Mouse (Mus musculus): ENCODE results near the gene Crk. TPM values are rescaled to one million over a fixed set of nuclear protein-coding genes. Genes with fewer than 3 reads are reported as not detected.
A peak's percentile ranks its signal among the peaks of the same experiment; 100 is the strongest.

Crk gene
- polyA plus RNA-seq, 1 experiment from 2014 or later = 142 TPM

DNA sequence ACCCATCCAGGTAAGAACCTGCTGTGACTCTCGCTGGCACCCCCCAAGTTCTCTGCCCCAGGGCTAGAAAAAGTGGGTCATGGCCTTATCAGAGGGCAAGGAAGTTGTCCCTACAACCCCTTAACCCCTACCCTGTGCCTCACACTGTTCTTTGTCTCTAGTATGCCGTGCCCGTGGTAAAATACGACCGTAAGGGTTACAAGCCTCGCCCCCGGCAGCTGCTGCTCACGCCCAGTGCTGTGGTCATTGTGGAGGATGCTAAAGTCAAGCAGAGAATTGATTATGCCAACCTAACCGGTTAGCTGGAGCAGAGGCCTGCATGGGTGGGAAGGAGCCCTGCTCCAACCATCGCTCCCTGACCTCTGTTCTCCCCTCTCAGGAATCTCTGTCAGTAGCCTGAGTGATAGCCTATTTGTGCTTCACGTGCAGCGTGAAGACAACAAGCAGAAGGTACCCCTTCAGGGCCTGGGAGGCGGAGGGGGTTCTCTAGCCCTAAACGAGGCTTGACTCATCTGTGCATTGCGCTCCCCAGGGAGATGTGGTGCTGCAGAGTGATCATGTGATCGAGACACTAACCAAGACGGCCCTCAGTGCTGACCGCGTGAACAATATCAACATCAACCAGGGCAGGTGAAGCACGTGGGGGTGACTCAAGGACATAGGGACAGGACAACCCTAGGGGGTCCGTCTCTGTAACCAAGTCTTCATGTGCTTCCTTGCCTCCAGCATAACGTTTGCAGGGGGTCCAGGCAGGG lies 7.5 kb upstream of the Crk start:
- Histone ChIP-seq H3K4me2 (replicated peaks) (no peak overlapping the region), H3K27me3 (no peaks in the 10 kb centered on the region), H3K4me3 (no peak overlapping the region), H3K9me3 (no peaks in the 10 kb centered on the region), H3K9ac (no peak overlapping the region), H3K36me3 (peaks cover 54% of the 10 kb centered on the region), H3K27ac (no peak overlapping the region), H3K4me1 (no peaks in the 10 kb centered on the region)
- no peak for ATAC-seq (ENCODE audit: insufficient number of reproducible peaks, insufficient read depth, low FRiP score, low TSS enrichment)
- 85% methylated on average over 22 of the region's 22 CpGs for WGBS

DNA sequence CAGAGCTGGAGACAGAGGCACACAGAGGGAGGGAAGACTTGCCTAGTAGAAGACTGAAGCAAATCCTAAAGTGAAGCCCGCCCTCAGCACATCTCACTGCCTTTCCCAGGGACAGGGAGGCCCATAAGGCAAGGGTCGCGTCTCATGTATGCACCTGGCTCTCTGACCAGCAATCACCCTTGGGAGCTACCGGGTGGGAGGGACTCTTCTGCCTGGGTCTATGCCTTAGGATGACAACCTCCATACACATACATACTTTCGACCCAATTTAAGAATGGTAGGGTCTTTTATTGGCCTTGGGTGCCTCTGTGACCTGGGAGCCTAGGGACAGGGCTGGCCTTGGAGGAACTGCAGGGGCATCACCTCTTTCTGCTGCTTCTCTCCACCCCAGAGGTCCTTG lies 5.6 kb upstream of the Crk start:
- H3K9ac ChIP-seq = no peak overlapping the region
- WGBS = 88% methylated on average over 5 of the region's 5 CpGs
- no peaks in the 10 kb centered on the region for H3K4me1 ChIP-seq
- no peak overlapping the region for H3K4me3 ChIP-seq
- ATAC-seq (ENCODE audit: insufficient number of reproducible peaks, insufficient read depth, low FRiP score, low TSS enrichment) = no peak
- H3K27me3 ChIP-seq = no peaks in the 10 kb centered on the region
- H3K9me3 ChIP-seq = no peaks in the 10 kb centered on the region
- H3K36me3 ChIP-seq = peaks cover 43% of the 10 kb centered on the region
- no peak overlapping the region for H3K27ac ChIP-seq
- no peak overlapping the region for H3K4me2 ChIP-seq (replicated peaks)

DNA sequence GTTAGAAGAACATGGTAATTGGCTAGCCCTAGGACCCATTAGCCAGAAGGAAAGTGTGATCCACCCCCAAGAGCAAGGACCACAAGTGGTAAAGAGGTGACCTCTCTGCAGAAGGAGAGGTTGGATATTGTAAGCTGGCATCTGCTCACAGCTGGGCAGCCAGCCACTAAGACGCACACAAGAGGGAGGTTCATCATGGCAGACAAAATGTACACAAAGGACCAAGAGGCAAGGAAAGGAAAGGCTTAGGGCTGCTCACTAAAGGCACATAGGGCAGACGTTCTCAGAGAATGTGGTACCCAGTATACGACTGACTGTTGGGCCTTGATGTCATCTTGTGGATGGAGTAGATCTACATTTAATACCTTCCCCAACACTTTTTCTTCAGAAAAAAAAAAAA lies 4.2 kb upstream of the Crk start:
- no peak overlapping the region for H3K9ac ChIP-seq
- H3K36me3 ChIP-seq = peaks cover 34% of the 10 kb centered on the region
- H3K4me1 ChIP-seq = peaks cover under 1% of the 10 kb centered on the region; the same call in 1 of the 2 replicates
- 80% methylated on average over 3 of the region's 3 CpGs for WGBS
- H3K9me3 ChIP-seq = no peaks in the 10 kb centered on the region
- H3K4me3 ChIP-seq = no peak overlapping the region
- no peaks in the 10 kb centered on the region for H3K27me3 ChIP-seq
- no peak overlapping the region for H3K27ac ChIP-seq
- H3K4me2 ChIP-seq (replicated peaks) = no peak overlapping the region
- no peak for ATAC-seq (ENCODE audit: insufficient number of reproducible peaks, insufficient read depth, low FRiP score, low TSS enrichment)

DNA sequence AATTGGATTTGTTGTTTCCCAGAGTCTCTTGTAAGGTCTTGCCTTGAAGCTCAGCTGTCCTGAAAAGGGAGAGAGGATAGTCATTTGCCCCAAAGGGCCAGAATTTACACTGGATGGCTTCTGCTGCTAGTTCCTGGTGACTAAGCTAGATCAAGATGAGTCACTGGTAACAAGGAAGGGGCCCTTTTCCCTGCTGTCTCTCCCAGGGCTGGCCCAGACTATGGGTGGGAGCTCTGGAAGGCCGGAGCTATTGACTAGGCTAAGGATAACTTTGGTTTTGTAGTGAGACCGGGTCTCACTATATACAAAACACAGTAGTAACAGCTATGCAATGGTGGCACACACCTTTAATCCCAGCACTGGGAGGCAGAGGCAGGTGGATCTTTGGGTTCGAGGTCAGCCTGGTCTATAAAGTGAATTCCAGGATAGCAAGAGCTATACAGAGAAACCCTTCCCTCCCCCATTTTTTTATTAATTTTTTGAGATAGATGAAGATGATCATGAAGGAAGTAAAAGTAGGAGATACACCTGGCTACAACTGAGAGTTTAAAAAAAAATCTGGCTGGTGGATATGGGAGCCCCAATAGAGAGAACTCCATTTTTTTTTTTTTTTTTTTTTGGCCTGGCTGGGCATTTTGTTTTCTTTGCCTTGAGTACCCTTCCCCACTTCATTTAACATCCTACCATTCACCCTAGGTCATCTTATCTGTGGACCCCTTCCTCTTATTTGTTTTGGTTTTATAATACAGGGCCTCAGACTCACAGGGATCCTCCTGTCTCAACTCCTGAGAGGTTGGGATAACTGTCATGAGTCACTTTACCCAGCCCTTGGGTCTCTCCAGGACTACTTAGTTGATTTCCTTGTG lies 945 bp upstream of the Crk start:
- H3K9me3 ChIP-seq = no peaks in the 10 kb centered on the region
- peak overlapping the region; percentile 72 for H3K4me2 ChIP-seq (replicated peaks)
- H3K4me3 ChIP-seq = peak overlapping the region; percentile 99
- H3K9ac ChIP-seq = no peak overlapping the region
- H3K27me3 ChIP-seq = no peaks in the 10 kb centered on the region
- H3K27ac ChIP-seq = peak overlapping the region; percentile 30; the same call in 1 of the 2 replicates
- ATAC-seq (ENCODE audit: insufficient number of reproducible peaks, insufficient read depth, low FRiP score, low TSS enrichment) = 0 out of 2 replicates have a peak, but pooled peaks have one; percentile 2
- H3K36me3 ChIP-seq = peaks cover 8% of the 10 kb centered on the region
- 84% methylated on average over 3 of the region's 3 CpGs for WGBS
- peaks cover 9% of the 10 kb centered on the region for H3K4me1 ChIP-seq

DNA sequence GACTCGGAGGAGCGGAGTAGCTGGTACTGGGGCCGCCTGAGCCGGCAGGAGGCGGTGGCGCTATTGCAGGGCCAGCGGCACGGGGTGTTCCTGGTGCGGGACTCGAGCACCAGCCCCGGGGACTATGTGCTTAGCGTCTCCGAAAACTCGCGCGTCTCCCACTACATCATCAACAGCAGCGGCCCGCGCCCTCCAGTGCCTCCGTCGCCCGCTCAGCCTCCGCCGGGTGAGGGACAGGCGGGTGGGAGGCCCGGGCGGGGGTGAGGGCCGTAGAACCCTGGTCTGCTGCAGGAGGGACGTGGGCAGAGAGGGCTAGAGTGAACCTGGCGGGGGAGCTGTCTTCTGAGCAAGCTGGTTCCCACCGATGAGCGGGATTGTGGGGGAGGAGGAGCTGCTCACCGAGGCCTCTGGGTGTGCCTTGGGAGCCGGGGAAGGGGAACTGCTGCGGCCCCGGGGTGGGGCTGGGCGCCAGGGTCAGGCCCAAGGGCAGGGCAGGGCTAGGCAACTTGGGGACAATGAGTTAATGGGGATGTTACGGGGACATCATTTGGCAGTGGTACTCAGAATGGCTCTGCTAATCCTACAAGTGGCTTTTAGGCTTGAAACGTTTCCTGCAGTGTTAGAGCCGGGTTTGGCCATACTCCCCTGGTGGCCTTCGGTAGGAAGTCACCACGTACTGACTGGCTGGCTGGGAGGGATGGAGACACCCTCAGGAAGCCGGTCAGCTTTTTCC lies 546 bp downstream of the Crk start:
- no peaks in the 10 kb centered on the region for H3K27me3 ChIP-seq
- WGBS = under 1% methylated on average over 43 of the region's 43 CpGs
- H3K4me3 ChIP-seq = peak overlapping the region; percentile 99
- H3K9me3 ChIP-seq = no peaks in the 10 kb centered on the region
- H3K36me3 ChIP-seq = peaks cover 15% of the 10 kb centered on the region; the same call in 1 of the 2 replicates
- H3K4me1 ChIP-seq = peaks cover 9% of the 10 kb centered on the region
- H3K9ac ChIP-seq = peak overlapping the region; percentile 85
- H3K4me2 ChIP-seq (replicated peaks) = peak overlapping the region; percentile 72
- H3K27ac ChIP-seq = peak overlapping the region; percentile 96
- peak; percentile 77 for ATAC-seq (ENCODE audit: insufficient number of reproducible peaks, insufficient read depth, low FRiP score, low TSS enrichment)

DNA sequence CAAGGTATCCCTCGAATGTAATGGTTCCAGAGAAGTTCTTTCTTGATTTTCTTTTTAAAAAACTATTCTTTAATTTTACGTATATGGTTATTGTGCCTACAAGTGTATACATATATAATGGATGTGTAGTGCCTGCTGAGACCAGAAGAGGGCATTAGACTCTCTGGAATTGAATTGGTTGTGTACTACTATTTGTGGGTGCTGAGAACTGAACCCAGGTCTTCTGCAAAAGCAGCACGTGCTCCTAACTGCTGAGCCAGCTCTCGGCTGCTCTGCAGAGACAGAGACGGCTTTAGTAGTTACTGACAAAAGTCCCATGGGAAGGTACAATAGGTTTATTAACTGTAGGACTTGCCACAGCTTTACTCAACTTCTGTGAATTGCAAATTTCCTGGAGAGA lies 5.4 kb downstream of the Crk start:
- Histone ChIP-seq H3K36me3 (peaks cover 20% of the 10 kb centered on the region; the same call in 1 of the 2 replicates), H3K4me3 (no peak overlapping the region), H3K27me3 (no peaks in the 10 kb centered on the region), H3K4me1 (peaks cover 9% of the 10 kb centered on the region), H3K9ac (no peak overlapping the region), H3K4me2 (replicated peaks) (no peak overlapping the region), H3K27ac (no peak overlapping the region), H3K9me3 (no peaks in the 10 kb centered on the region)
- no peak for ATAC-seq (ENCODE audit: insufficient number of reproducible peaks, insufficient read depth, low FRiP score, low TSS enrichment)
- 93% methylated on average over 5 of the region's 5 CpGs for WGBS

DNA sequence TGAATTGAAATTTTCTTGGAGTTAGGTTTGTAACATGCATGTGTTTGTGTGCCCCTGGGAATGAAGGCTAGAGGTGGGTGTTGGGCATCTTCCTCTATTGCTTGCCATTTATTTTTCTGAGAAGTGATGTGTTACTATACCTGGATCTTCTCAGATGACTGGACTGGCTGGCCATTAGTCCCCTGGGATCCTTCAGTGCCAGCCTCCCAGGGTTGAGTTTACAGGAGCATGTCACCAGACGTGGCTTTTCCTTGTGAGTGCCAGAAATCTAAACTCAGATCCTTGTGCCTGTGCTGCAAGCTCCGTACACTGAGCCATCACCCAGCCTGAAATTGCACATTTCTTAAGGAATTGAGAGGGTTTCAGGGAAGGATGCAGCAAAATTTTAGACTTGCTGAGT lies 5.9 kb downstream of the Crk start:
- no peaks in the 10 kb centered on the region for H3K27me3 ChIP-seq
- ATAC-seq (ENCODE audit: insufficient number of reproducible peaks, insufficient read depth, low FRiP score, low TSS enrichment) = no peak

DNA sequence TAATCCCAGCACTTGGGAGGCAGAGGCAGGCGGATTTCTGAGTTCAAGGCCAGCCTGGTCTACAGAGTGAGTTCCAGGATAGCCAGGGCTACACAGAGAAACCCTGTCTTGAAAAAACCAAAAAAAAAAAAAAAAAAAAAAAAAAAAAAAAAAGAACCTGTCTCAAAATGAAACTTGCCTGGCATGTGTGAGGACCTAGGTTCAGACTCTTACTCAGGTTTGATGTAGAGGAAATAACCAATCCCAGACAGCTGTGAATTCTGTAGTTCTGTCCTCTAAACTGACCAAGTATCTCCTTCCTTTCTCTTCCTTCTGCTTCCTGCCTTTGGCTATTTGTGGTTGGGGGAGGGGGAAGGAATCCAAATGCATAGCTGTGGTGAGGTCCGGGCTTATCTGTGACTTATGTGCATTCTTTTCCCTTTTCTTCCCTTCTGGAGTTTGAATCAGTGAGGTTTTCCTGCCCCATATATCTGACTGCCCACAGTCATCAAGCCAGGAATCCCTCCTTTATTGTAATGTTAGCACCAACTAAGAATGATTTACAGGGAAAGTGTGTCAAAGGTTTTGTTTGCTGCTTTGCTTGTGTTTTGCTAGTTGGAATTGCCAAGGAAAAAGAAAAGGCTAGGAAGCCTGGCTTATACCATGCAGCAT lies 8.4 kb downstream of the Crk start:
- Histone ChIP-seq H3K9ac (no peak overlapping the region), H3K4me1 (no peaks in the 10 kb centered on the region), H3K27ac (no peak overlapping the region), H3K4me2 (replicated peaks) (no peak overlapping the region), H3K4me3 (no peak overlapping the region), H3K36me3 (peaks cover 35% of the 10 kb centered on the region), H3K9me3 (no peaks in the 10 kb centered on the region), H3K27me3 (no peaks in the 10 kb centered on the region)
- no peak for ATAC-seq (ENCODE audit: insufficient number of reproducible peaks, insufficient read depth, low FRiP score, low TSS enrichment)
- WGBS = 62% methylated on average over 2 of the region's 2 CpGs

More for the DNA sequence above, 5.9 kb downstream of the Crk start:
- Histone ChIP-seq H3K27ac (no peak overlapping the region), H3K9me3 (no peaks in the 10 kb centered on the region), H3K9ac (no peak overlapping the region), H3K36me3 (peaks cover 25% of the 10 kb centered on the region; the same call in 1 of the 2 replicates), H3K4me3 (no peak overlapping the region), H3K4me1 (peaks cover 8% of the 10 kb centered on the region), H3K4me2 (replicated peaks) (no peak overlapping the region)
- 69% methylated on average over 2 of the region's 2 CpGs for WGBS

DNA sequence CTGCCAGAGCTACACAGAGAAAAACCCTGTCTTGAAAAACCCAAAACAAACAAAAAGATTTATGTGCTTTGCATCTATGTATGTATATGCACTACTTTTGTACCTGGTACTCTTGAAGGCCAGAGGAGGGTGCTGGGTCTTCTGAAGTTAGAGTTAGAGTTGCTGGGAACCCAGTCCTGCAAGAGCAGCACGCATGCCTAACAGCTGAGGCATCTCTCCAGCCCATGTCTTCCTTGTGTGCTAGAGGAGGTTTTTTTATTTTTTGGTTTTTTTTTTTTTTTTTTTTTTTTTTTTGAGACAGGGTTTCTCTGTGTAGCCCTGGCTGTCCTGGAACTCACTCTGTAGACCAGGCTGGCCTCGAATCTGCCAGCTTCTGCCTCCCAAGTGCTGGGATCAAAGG lies 9.1 kb downstream of the Crk start:
- ATAC-seq (ENCODE audit: insufficient number of reproducible peaks, insufficient read depth, low FRiP score, low TSS enrichment) = no peak
- H3K27ac ChIP-seq = no peak overlapping the region
- no peaks in the 10 kb centered on the region for H3K4me1 ChIP-seq
- H3K36me3 ChIP-seq = peaks cover 39% of the 10 kb centered on the region
- no peaks in the 10 kb centered on the region for H3K27me3 ChIP-seq
- no peak overlapping the region for H3K4me3 ChIP-seq
- 80% methylated on average over 2 of the region's 2 CpGs for WGBS
- H3K9ac ChIP-seq = no peak overlapping the region
- no peak overlapping the region for H3K4me2 ChIP-seq (replicated peaks)
- no peaks in the 10 kb centered on the region for H3K9me3 ChIP-seq

DNA sequence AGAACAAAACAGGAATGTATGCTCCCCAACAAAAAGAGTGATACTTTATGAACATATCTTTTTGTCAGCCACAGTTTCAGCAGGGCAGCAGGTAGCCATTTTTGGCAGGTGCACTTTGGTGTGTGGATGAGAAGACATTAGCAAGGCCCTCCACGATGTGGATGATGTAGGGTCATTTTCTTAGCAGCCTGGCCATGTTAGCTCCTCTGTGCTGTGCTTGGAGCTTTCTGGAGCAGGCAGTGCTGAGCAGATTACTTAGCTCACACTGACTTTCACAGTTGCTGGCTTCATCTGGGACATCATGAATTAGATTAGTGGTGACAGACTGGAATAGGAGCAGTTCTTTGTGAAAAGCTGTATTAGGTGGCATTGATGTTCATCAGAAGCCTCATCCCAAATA lies 10.9 kb downstream of the Crk start:
- H3K4me3 ChIP-seq = no peak overlapping the region
- H3K4me1 ChIP-seq = no peaks in the 10 kb centered on the region
- H3K36me3 ChIP-seq = peaks cover 42% of the 10 kb centered on the region
- no peak overlapping the region for H3K4me2 ChIP-seq (replicated peaks)
- no peak overlapping the region for H3K27ac ChIP-seq
- no peak for ATAC-seq (ENCODE audit: insufficient number of reproducible peaks, insufficient read depth, low FRiP score, low TSS enrichment)
- no peaks in the 10 kb centered on the region for H3K27me3 ChIP-seq
- no peaks in the 10 kb centered on the region for H3K9me3 ChIP-seq
- H3K9ac ChIP-seq = no peak overlapping the region
- WGBS = 94% methylated on average over 1 of the region's 1 CpGs

DNA sequence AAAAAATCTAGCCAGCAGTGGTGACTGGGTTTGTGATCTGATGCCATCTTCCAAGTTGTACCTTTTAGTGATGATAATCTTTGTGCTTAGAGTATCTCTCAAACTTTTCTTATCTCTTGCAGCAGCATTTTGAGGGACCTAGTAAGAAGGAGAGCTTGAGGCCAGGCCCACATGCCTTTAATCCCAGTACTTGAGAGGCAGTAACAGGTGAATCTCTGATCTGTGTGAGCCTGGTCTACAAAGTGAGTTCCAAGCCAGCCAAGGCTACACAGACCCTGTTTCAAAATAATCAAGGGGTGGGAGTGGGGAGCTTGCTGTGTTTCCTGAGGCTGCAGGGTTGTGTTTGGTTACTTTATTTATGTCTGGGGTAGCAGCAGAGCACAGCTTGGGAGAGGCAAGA lies 12.0 kb downstream of the Crk start:
- Histone ChIP-seq H3K27me3 (no peaks in the 10 kb centered on the region), H3K4me1 (no peaks in the 10 kb centered on the region), H3K4me3 (no peak overlapping the region), H3K36me3 (peaks cover 44% of the 10 kb centered on the region), H3K4me2 (replicated peaks) (no peak overlapping the region), H3K27ac (no peak overlapping the region), H3K9me3 (no peaks in the 10 kb centered on the region), H3K9ac (no peak overlapping the region)
- no peak for ATAC-seq (ENCODE audit: insufficient number of reproducible peaks, insufficient read depth, low FRiP score, low TSS enrichment)
